Mouse (Mus musculus) cerebral cortex, adult 2 months (tissue): ENCODE data around the gene Gltpd2.

Experiments used
- WGBS: fragments of 180-500 bp; shearing (Covaris S2); methylation state at CpG from one replicate; pipeline ENCODE4 v1.1.7; 2018; 5-methylcytosine and 5-hydroxymethylcytosine counted together

Gene Gltpd2

GRCm38 (mm10) chr11:70518923-70519322, at the start of gene Gltpd2:
Gltpd2 (plus strand) TSS chr11:70519196.
- 87% methylated on average over 10 of the region's 10 CpGs for WGBS

GRCm38 (mm10) chr11:70469764-70470163, 49.2 kb upstream of the Gltpd2 start:
- WGBS, result 91% methylated on average over 3 of the region's 3 CpGs

- WGBS, result 94% methylated on average over 5 of the region's 5 CpGs
Observed at GRCm38 (mm10) chr11:70473291-70473690, 45.7 kb upstream of the Gltpd2 start.

GRCm38 (mm10) chr11:70474872-70475534, 44.0 kb upstream of the Gltpd2 start:
- WGBS, result 72% methylated on average over 12 of the region's 12 CpGs

GRCm38 (mm10) chr11:70485498-70485897, 33.5 kb upstream of the Gltpd2 start:
- 55% methylated on average over 2 of the region's 2 CpGs for WGBS

GRCm38 (mm10) chr11:70487816-70488215, 31.2 kb upstream of the Gltpd2 start:
- 57% methylated on average over 4 of the region's 4 CpGs for WGBS

- 49% methylated on average over 3 of the region's 3 CpGs for WGBS
Observed at GRCm38 (mm10) chr11:70489138-70489537, 29.9 kb upstream of the Gltpd2 start.

- WGBS, result 86% methylated on average over 6 of the region's 6 CpGs
Observed at GRCm38 (mm10) chr11:70489684-70490083, 29.3 kb upstream of the Gltpd2 start.

- 67% methylated on average over 14 of the region's 14 CpGs for WGBS
Observed at GRCm38 (mm10) chr11:70499566-70500475, 19.2 kb upstream of the Gltpd2 start.

- 94% methylated on average over 1 of the region's 1 CpGs for WGBS
Observed at GRCm38 (mm10) chr11:70500476-70500812, 18.6 kb upstream of the Gltpd2 start.

GRCm38 (mm10) chr11:70502018-70502417, 17.0 kb upstream of the Gltpd2 start:
- 83% methylated on average over 3 of the region's 3 CpGs for WGBS

GRCm38 (mm10) chr11:70504970-70505369, 14.0 kb upstream of the Gltpd2 start, which contains the start of gene Tm4sf5:
Tm4sf5 (plus strand) TSS chr11:70505244.
- 85% methylated on average over 9 of the region's 9 CpGs for WGBS

GRCm38 (mm10) chr11:70506385-70506784, 12.6 kb upstream of the Gltpd2 start:
- 26% methylated on average over 4 of the region's 4 CpGs for WGBS

- WGBS, result 77% methylated on average over 7 of the region's 7 CpGs
Observed at GRCm38 (mm10) chr11:70506962-70507515, 12.0 kb upstream of the Gltpd2 start.

- 10% methylated on average over 19 of the region's 19 CpGs for WGBS
Observed at GRCm38 (mm10) chr11:70509753-70510564, 9.0 kb upstream of the Gltpd2 start.

- WGBS, result 93% methylated on average over 2 of the region's 2 CpGs
Observed at GRCm38 (mm10) chr11:70511242-70511641, 7.8 kb upstream of the Gltpd2 start.

GRCm38 (mm10) chr11:70511825-70512224, 7.2 kb upstream of the Gltpd2 start:
- WGBS, result 93% methylated on average over 7 of the region's 7 CpGs

- 83% methylated on average over 7 of the region's 7 CpGs for WGBS
Observed at GRCm38 (mm10) chr11:70512709-70513342, 6.2 kb upstream of the Gltpd2 start.

GRCm38 (mm10) chr11:70513520-70513919, 5.5 kb upstream of the Gltpd2 start:
- WGBS, result 60% methylated on average over 11 of the region's 11 CpGs

GRCm38 (mm10) chr11:70514288-70514687, 4.7 kb upstream of the Gltpd2 start, which contains the start of gene Vmo1:
Vmo1 (minus strand) TSS chr11:70514616.
- WGBS, result 93% methylated on average over 7 of the region's 7 CpGs

GRCm38 (mm10) chr11:70516352-70516751, 2.6 kb upstream of the Gltpd2 start:
- 18% methylated on average over 2 of the region's 2 CpGs for WGBS
